Comparison of ENCODE assay signal across 8 mouse cellular contexts in the genomic region with DNA sequence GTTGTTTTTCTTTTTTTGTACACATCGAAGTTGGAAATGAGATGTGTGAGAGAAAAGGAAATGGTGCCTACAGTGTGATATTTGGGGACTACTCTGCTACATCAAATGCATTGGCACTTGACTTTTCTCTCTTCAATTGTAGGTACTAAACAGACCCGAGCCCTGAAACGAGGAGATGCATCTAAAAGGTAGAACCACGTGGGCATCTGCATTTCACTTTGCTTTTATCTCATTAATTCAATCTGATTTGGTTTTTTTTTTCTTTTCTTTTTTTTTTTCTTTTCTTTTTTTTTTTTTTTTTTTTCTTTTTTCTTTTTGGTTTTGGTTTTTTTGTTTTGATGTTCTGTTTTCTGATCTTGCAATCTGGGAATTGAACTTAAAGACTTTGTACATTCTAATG. TPM values are rescaled to one million over a fixed set of nuclear protein-coding genes. Genes with fewer than 3 reads are reported as not detected.
DNase-seq lines count a peak whose midpoint lies in the region; ATAC-seq and TF ChIP-seq lines count a peak whose summit lies in the region.

No protein-coding gene starts in this region.

- intact Hi-C loops in heart, postnatal 25 days (cut with DNase I), result no loop called here

- H3K4me3 ChIP-seq in heart, embryonic 15.5 days, result peak overlapping the region; percentile 78
- peak overlapping the region in 1 of 2 experiments; percentile 94; a peak in 3 of 4 replicates for H3K4me3 ChIP-seq in ES-E14 (ENCODE audit: insufficient read depth in 1 of 2, low read depth in 1 of 2, low read length in 2 of 2, poor library complexity in 1 of 2, severe bottlenecking in 1 of 2)
- H3K4me3 ChIP-seq in hindbrain, embryonic 11.5 days (ENCODE audit: low read depth, low read length), result peak overlapping the region; percentile 67
- H3K4me3 ChIP-seq in midbrain, embryonic 12.5 days, result peak overlapping the region; percentile 55

- H3K4me1 ChIP-seq in heart, embryonic 15.5 days (replicated peaks), result peaks cover 6% of the 10 kb centered on the region
- peaks cover 0 to 2% of the 10 kb centered on the region in 2 experiments; a peak in 1 of 4 replicates for H3K4me1 ChIP-seq in ES-E14 (ENCODE audit: control insufficient read depth in 2 of 2, insufficient read depth in 2 of 2, low read length in 2 of 2, poor library complexity in 1 of 2)
- H3K4me1 ChIP-seq in hindbrain, embryonic 11.5 days (replicated peaks; ENCODE audit: control insufficient read depth, insufficient read depth, low read length), result no peaks in the 10 kb centered on the region
- peaks cover 8% of the 10 kb centered on the region; the same call in 1 of the 2 replicates for H3K4me1 ChIP-seq in midbrain, embryonic 12.5 days

- no peaks in the 10 kb centered on the region for H3K9me3 ChIP-seq in heart, embryonic 15.5 days (replicated peaks)
- no peaks in the 10 kb centered on the region for H3K9me3 ChIP-seq in ES-E14 (ENCODE audit: control insufficient read depth, insufficient read depth, low read depth, low read length)
- H3K9me3 ChIP-seq in hindbrain, embryonic 11.5 days (ENCODE audit: control insufficient read depth, low read length), result no peaks in the 10 kb centered on the region
- no peaks in the 10 kb centered on the region for H3K9me3 ChIP-seq in midbrain, embryonic 12.5 days

- no peak overlapping the region for H3K27ac ChIP-seq in heart, embryonic 15.5 days
- no peak overlapping the region for H3K27ac ChIP-seq in ES-E14 (ENCODE audit: insufficient read depth, low read depth, low read length, poor library complexity, severe bottlenecking)
- H3K27ac ChIP-seq in hindbrain, embryonic 11.5 days (ENCODE audit: low read depth, low read length), result no peak overlapping the region
- H3K27ac ChIP-seq in midbrain, embryonic 12.5 days (replicated peaks), result no peak overlapping the region; the same call in 1 of the 2 replicates

- H3K4me2 ChIP-seq in heart, embryonic 15.5 days, result peak overlapping the region; percentile 85
- H3K4me2 ChIP-seq in hindbrain, embryonic 11.5 days (replicated peaks; ENCODE audit: low read depth, low read length), result no peak overlapping the region
- peak overlapping the region; percentile 66 for H3K4me2 ChIP-seq in midbrain, embryonic 12.5 days (replicated peaks)

- WGBS in heart, embryonic 15.5 days, result 23% methylated on average over 4 of the region's 4 CpGs
- 21% methylated on average over 4 of the region's 4 CpGs for WGBS in hindbrain, embryonic 11.5 days
- 21% methylated on average over 4 of the region's 4 CpGs for WGBS in midbrain, embryonic 12.5 days

- peaks cover 20% of the 10 kb centered on the region for H3K36me3 ChIP-seq in heart, embryonic 15.5 days
- H3K36me3 ChIP-seq in ES-E14 (ENCODE audit: control insufficient read depth, insufficient read depth, low read length, poor library complexity, severe bottlenecking), result peaks cover 6% of the 10 kb centered on the region
- no peaks in the 10 kb centered on the region for H3K36me3 ChIP-seq in hindbrain, embryonic 11.5 days (ENCODE audit: control insufficient read depth, insufficient read depth, low read length)
- H3K36me3 ChIP-seq in midbrain, embryonic 12.5 days, result peaks cover 20% of the 10 kb centered on the region

- in situ Hi-C loops in ES-E14 (cut with MboI; ENCODE audit: low sequenced_read_pairs in 2 of 2, unreplicated experiment in 2 of 2), result no loop called here

- peak overlapping the region; percentile 80 for H3K9ac ChIP-seq in heart, embryonic 15.5 days
- no peak overlapping the region for H3K9ac ChIP-seq in ES-E14 (ENCODE audit: insufficient read depth, low read depth, low read length, poor library complexity, severe bottlenecking)
- no peak overlapping the region; the same call in 1 of the 2 replicates for H3K9ac ChIP-seq in hindbrain, embryonic 11.5 days (ENCODE audit: low read depth, low read length)
- peak overlapping the region; percentile 77 for H3K9ac ChIP-seq in midbrain, embryonic 12.5 days (replicated peaks)

- no peaks in the 10 kb centered on the region for H3K27me3 ChIP-seq in heart, embryonic 15.5 days
- H3K27me3 ChIP-seq in hindbrain, embryonic 11.5 days (ENCODE audit: control insufficient read depth, insufficient read depth, low read length), result no peaks in the 10 kb centered on the region
- H3K27me3 ChIP-seq in midbrain, embryonic 12.5 days, result no peaks in the 10 kb centered on the region

- no peak for DNase-seq in heart, postnatal 25 days (ENCODE audit: low spot score)
- DNase-seq in ES-E14 (ENCODE audit: low read depth, low spot score), result no peak
- DNase-seq in hindbrain, embryonic 11.5 days (ENCODE audit: low spot score), result peak; percentile 13
- no peak for DNase-seq in gastrocnemius, adult 18-20 months (ENCODE audit: low spot score)
- no peak for DNase-seq in spleen, postnatal 10 days (ENCODE audit: low spot score in 2 of 2)

- no peak for ATAC-seq in heart, embryonic 15.5 days (replicated peaks; ENCODE audit: insufficient number of reproducible peaks, insufficient read depth, low FRiP score, low read depth)
- ATAC-seq in hindbrain, embryonic 11.5 days (ENCODE audit: low FRiP score), result no peak
- ATAC-seq in midbrain, embryonic 12.5 days (ENCODE audit: low FRiP score, low read depth), result no peak
- ATAC-seq in granulocyte monocyte progenitor cell, adult 5-6 weeks (replicated peaks; ENCODE audit: poor library complexity, severe bottlenecking), result no peak

TF ChIP-seq in ES-E14, 5 proteins besides CTCF, POLR2A, EP300 and RAD21:
- TF ChIP-seq CHD2 (IDR thresholded peaks at IDR 0.05; ENCODE audit: low read depth, low read length), result no peak
- peak; percentile 69 for TF ChIP-seq ZNF384 (IDR thresholded peaks at IDR 0.05; ENCODE audit: low read depth, low read length)
- TF ChIP-seq MAFK (IDR thresholded peaks at IDR 0.05; ENCODE audit: insufficient read depth, low read depth, low read length), result no peak
- TF ChIP-seq ZC3H11A (IDR thresholded peaks at IDR 0.05; ENCODE audit: borderline replicate concordance, low read depth, low read length), result no peak
- no peak for TF ChIP-seq HCFC1 (IDR thresholded peaks at IDR 0.05; ENCODE audit: borderline replicate concordance, insufficient read depth, low read length)

RNA-seq across cellular contexts. Expression of a gene that starts 0.7 kb away (rescaled TPM):
- polyA plus RNA-seq in heart, embryonic 15.5 days (2015; fragmentation: Nextera tagmentation; extraction: Ambion mirVana), result 16.1 and 18.0 TPM in 2 replicates
- 1 to 10 TPM; 4.2 to 5.0 TPM for total RNA-seq in heart, postnatal 25 days (2021)
- total RNA-seq in ES-E14 (2012; rRNA removed), result 8.9 and 14.7 TPM in 2 replicates
- polyA plus RNA-seq in hindbrain, embryonic 11.5 days (2014; fragmentation: Nextera tagmentation; extraction: Ambion mirVana), result 34.7 and 34.9 TPM in 2 replicates
- 33.4 and 37.7 TPM in 2 replicates for polyA plus RNA-seq in midbrain, embryonic 12.5 days (2016; fragmentation: Nextera tagmentation; extraction: Ambion mirVana)
- 1 to 10 TPM; 4.7 to 6.5 TPM for total RNA-seq in gastrocnemius, adult 18-20 months (2021)
- total RNA-seq in granulocyte monocyte progenitor cell, adult 5-6 weeks (2014; fragmentation: Nextera tagmentation), result 12.3 and 18.0 TPM in 2 replicates
- total RNA-seq in granulocyte monocyte progenitor cell, adult 5-6 weeks (2017), result 9.8 and 16.9 TPM in 2 replicates

RNA-seq across cellular contexts. Expression of a gene that starts 1.2 kb away (rescaled TPM):
- polyA plus RNA-seq in heart, embryonic 15.5 days (2015; fragmentation: Nextera tagmentation; extraction: Ambion mirVana), result 10.5 and 11.2 TPM in 2 replicates
- total RNA-seq in heart, postnatal 25 days (2021), result 1 to 10 TPM; 7.3 to 7.7 TPM
- 15.9 and 20.2 TPM in 2 replicates for total RNA-seq in ES-E14 (2012; rRNA removed)
- 21.3 and 23.2 TPM in 2 replicates for polyA plus RNA-seq in hindbrain, embryonic 11.5 days (2014; fragmentation: Nextera tagmentation; extraction: Ambion mirVana)
- 19.1 and 21.5 TPM in 2 replicates for polyA plus RNA-seq in midbrain, embryonic 12.5 days (2016; fragmentation: Nextera tagmentation; extraction: Ambion mirVana)
- 10 to 100 TPM; 11.9 to 12.5 TPM for total RNA-seq in gastrocnemius, adult 18-20 months (2021)
- total RNA-seq in granulocyte monocyte progenitor cell, adult 5-6 weeks (2014; fragmentation: Nextera tagmentation), result 10.9 and 19.5 TPM in 2 replicates
- 24.4 and 26.8 TPM in 2 replicates for total RNA-seq in granulocyte monocyte progenitor cell, adult 5-6 weeks (2017)

Comparison
In these comparisons a context has a peak if more than half of its experiments do, and no peak if none do; other contexts are left out.
1. H3K9ac ChIP-seq: peak in heart, embryonic 15.5 days (single experiment) and midbrain, embryonic 12.5 days (single experiment); none in ES-E14 (single experiment) and hindbrain, embryonic 11.5 days (single experiment).